Mouse (Mus musculus): ENCODE measurements around the gene Zmynd8. TPM values are rescaled to one million over a fixed set of nuclear protein-coding genes. Genes with fewer than 3 reads are reported as not detected.

Gene Zmynd8
- total RNA-seq, 2 experiments from 2014 or later, result 119 to 184 TPM

- DNase-seq (ENCODE audit: low spot score in 2 of 2), result no peak
- intact Hi-C loops (cut with DNase I), result no loop called here
Observed at GRCm38 (mm10) chr2:165866412-165866811, 32.4 kb downstream of the Zmynd8 start.

GRCm38 (mm10) chr2:165864769-165865168, 34.0 kb downstream of the Zmynd8 start:
- intact Hi-C loops (cut with DNase I), result no loop called here
- no peak for DNase-seq (ENCODE audit: low spot score in 2 of 2)

- intact Hi-C loops (cut with DNase I), result no loop called here
- no peak for DNase-seq (ENCODE audit: low spot score in 2 of 2)
Observed at GRCm38 (mm10) chr2:165861683-165862594, 36.9 kb downstream of the Zmynd8 start.

- intact Hi-C loops (cut with DNase I), result no loop called here
- DNase-seq (ENCODE audit: low spot score in 2 of 2), result no peak
Observed at GRCm38 (mm10) chr2:165860962-165861682, 37.7 kb downstream of the Zmynd8 start.

- DNase-seq (ENCODE audit: low spot score in 2 of 2), result no peak
- intact Hi-C loops (cut with DNase I), result no loop called here
Observed at GRCm38 (mm10) chr2:165860447-165860846, 38.4 kb downstream of the Zmynd8 start.

- intact Hi-C loops (cut with DNase I), result no loop called here
- no peak for DNase-seq (ENCODE audit: low spot score in 2 of 2)
Observed at GRCm38 (mm10) chr2:165858453-165859384, 40.1 kb downstream of the Zmynd8 start.

- no peak for DNase-seq (ENCODE audit: low spot score in 2 of 2)
- intact Hi-C loops (cut with DNase I), result loop anchor here (2.0 kb wide), 1 partner anchor 25 kb away; no protein-coding TSS in a partner anchor
Observed at GRCm38 (mm10) chr2:165857841-165858426, 40.9 kb downstream of the Zmynd8 start.

GRCm38 (mm10) chr2:165857395-165857831, 41.4 kb downstream of the Zmynd8 start:
- intact Hi-C loops (cut with DNase I), result loop anchor here (2.0 kb wide), 1 partner anchor 25 kb away; no protein-coding TSS in a partner anchor

GRCm38 (mm10) chr2:165856611-165857200, 42.1 kb downstream of the Zmynd8 start:
- DNase-seq (ENCODE audit: low spot score in 2 of 2), result no peak
- intact Hi-C loops (cut with DNase I), result loop anchor here (2.0 kb wide), 1 partner anchor 26 kb away; no protein-coding TSS in a partner anchor

More at GRCm38 (mm10) chr2:165857395-165857831, 41.4 kb downstream of the Zmynd8 start:
- DNase-seq (ENCODE audit: low spot score in 2 of 2), result no peak

GRCm38 (mm10) chr2:165855641-165856301, 43.0 kb downstream of the Zmynd8 start:
- intact Hi-C loops (cut with DNase I), result loop anchor here (2.0 kb wide), 1 partner anchor 27 kb away; no protein-coding TSS in a partner anchor
- peak; percentile 75 to 76 for DNase-seq (ENCODE audit: low spot score in 2 of 2)

- no peak for DNase-seq (ENCODE audit: low spot score in 2 of 2)
- intact Hi-C loops (cut with DNase I), result no loop called here
Observed at GRCm38 (mm10) chr2:165854207-165854968, 44.4 kb downstream of the Zmynd8 start.

- no peak for DNase-seq (ENCODE audit: low spot score in 2 of 2)
- intact Hi-C loops (cut with DNase I), result no loop called here
Observed at GRCm38 (mm10) chr2:165852896-165853633, 45.8 kb downstream of the Zmynd8 start.

- DNase-seq (ENCODE audit: low spot score in 2 of 2), result no peak
- intact Hi-C loops (cut with DNase I), result no loop called here
Observed at GRCm38 (mm10) chr2:165852453-165852852, 46.4 kb downstream of the Zmynd8 start.

- intact Hi-C loops (cut with DNase I), result no loop called here
- no peak for DNase-seq (ENCODE audit: low spot score in 2 of 2)
Observed at GRCm38 (mm10) chr2:165851811-165852415, 46.9 kb downstream of the Zmynd8 start.

- intact Hi-C loops (cut with DNase I), result no loop called here
Observed at GRCm38 (mm10) chr2:165850826-165851225, 48.0 kb downstream of the Zmynd8 start.

GRCm38 (mm10) chr2:165849129-165849528, 49.7 kb downstream of the Zmynd8 start:
- intact Hi-C loops (cut with DNase I), result no loop called here
- peak in 1 of 2 experiments; percentile 61 for DNase-seq (ENCODE audit: low spot score in 2 of 2)

More at GRCm38 (mm10) chr2:165850826-165851225, 48.0 kb downstream of the Zmynd8 start:
- DNase-seq (ENCODE audit: low spot score in 2 of 2), result no peak
